Mouse (Mus musculus) bone marrow, adult 2 months (tissue): ENCODE measurements around the gene Bbs5.

Experiments used
- CTCF ChIP-seq: fragments of 200-500 bp; IDR thresholded peaks from 2 replicates; pipeline ENCODE4 v1.5.1; 2011; ENCODE audit warnings: low read length, control low read depth; ENCODE audit not compliant: control insufficient read depth, insufficient read depth
- POLR2A ChIP-seq: fragments of 200-500 bp; IDR thresholded peaks from 2 replicates; pipeline ENCODE4 v1.6.1; 2011; ENCODE audit warnings: low read depth, mild to moderate bottlenecking, control low read depth, low read length, borderline replicate concordance; ENCODE audit not compliant: control insufficient read depth

DNA sequence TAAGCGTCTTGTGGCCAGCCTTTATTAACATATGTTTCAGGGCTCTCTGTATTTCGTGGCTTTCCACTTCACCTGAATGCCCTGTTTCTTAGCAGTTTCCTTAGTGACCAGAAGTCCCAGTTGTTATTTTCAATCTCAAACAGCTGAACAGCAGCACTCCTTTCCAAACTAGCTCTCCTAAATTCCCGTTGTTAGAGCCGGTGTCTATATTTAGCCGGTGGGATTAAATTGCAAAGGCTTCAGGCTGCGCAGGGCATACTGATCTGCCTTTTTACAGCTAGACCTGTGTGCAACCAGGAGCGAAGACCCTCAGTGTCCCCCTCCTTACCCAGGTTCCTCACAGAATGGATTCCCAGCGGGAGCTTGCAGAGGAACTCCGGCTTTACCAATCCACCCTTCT lies 22.9 kb downstream of the Bbs5 start, which contains the start of gene Klhl41:
- no peak for TF ChIP-seq CTCF
- TF ChIP-seq POLR2A: no peak
